Mouse (Mus musculus): Measurements from ENCODE around the gene 1700025C18Rik. TPM values are rescaled to one million over a fixed set of nuclear protein-coding genes. Genes with fewer than 3 reads are reported as not detected.

The 1700025C18Rik gene
- total and polyA plus RNA-seq, 3 experiments = not detected

GRCm38 (mm10) chr2:165070096-165070816, 20.3 kb downstream of the 1700025C18Rik start:
- peak; percentile 70 for TF ChIP-seq RAD21 (IDR thresholded peaks at IDR 0.05; ENCODE audit: low read depth, low read length)
- no peak for TF ChIP-seq HCFC1 (IDR thresholded peaks at IDR 0.05; ENCODE audit: low read depth, low read length)
- TF ChIP-seq NRF1 (IDR thresholded peaks at IDR 0.05; ENCODE audit: insufficient read depth, low read depth, low read length, poor library complexity, severe bottlenecking) = no peak
- no peak for TF ChIP-seq ELF1 (IDR thresholded peaks at IDR 0.05; ENCODE audit: low read depth, low read length)
- no peak for TF ChIP-seq GABPA (IDR thresholded peaks at IDR 0.05; ENCODE audit: low read depth, low read length)
- TF ChIP-seq SMC3 (IDR thresholded peaks at IDR 0.05; ENCODE audit: low read depth, low read length) = peak; percentile 69
- TF ChIP-seq NELFE (IDR thresholded peaks at IDR 0.05; ENCODE audit: low read depth, low read length) = no peak
- peak; percentile 51 to 79 (median 67) for TF ChIP-seq CTCF (IDR thresholded peaks at IDR 0.05 in 2 of 3, conservative IDR thresholded peaks at IDR 0.05 in 1 of 3; ENCODE audit: control insufficient read depth in 1 of 3, insufficient read depth in 1 of 3, low read depth in 2 of 3, low read length in 3 of 3, poor library complexity in 1 of 3, severe bottlenecking in 1 of 3)
- no peak for TF ChIP-seq CHD1 (IDR thresholded peaks at IDR 0.05; ENCODE audit: low read depth, low read length)
- peak; percentile 35 for TF ChIP-seq ZC3H11A (IDR thresholded peaks at IDR 0.05; ENCODE audit: low read depth, low read length)
- TF ChIP-seq TBP (IDR thresholded peaks at IDR 0.05; ENCODE audit: low read depth, low read length) = no peak
- Histone ChIP-seq H3K79me2 (ENCODE audit: control insufficient read depth, insufficient read depth, low read length, poor library complexity) (no peaks in the 10 kb centered on the region), H3K4me3 (ENCODE audit: control insufficient read depth in 1 of 2, insufficient read depth in 1 of 2, low read depth in 2 of 2, low read length in 2 of 2) (no peak overlapping the region), H3K27ac (ENCODE audit: control insufficient read depth, low read depth, low read length) (no peak overlapping the region), H3K36me3 (ENCODE audit: control insufficient read depth in 1 of 2, insufficient read depth in 2 of 2, low read length in 2 of 2) (no peaks in the 10 kb centered on the region), H3K27me3 (ENCODE audit: control insufficient read depth in 1 of 2, insufficient read depth in 2 of 2, low read length in 2 of 2) (no peaks in the 10 kb centered on the region), H3K9ac (ENCODE audit: control insufficient read depth, low read depth, low read length, poor library complexity, severe bottlenecking) (no peak overlapping the region), H3K4me1 (ENCODE audit: control insufficient read depth in 1 of 2, insufficient read depth in 2 of 2, low read length in 2 of 2) (no peaks in the 10 kb centered on the region), H3K9me3 (replicated peaks; ENCODE audit: insufficient read depth, low read length) (no peaks in the 10 kb centered on the region)
- peak; percentile 47 for DNase-seq (ENCODE audit: low read depth, low spot score)

- H3K9me3 ChIP-seq (replicated peaks; ENCODE audit: insufficient read depth, low read length) = no peaks in the 10 kb centered on the region
- no peak overlapping the region for H3K4me3 ChIP-seq (ENCODE audit: control insufficient read depth in 1 of 2, insufficient read depth in 1 of 2, low read depth in 2 of 2, low read length in 2 of 2)
- H3K36me3 ChIP-seq (ENCODE audit: control insufficient read depth in 1 of 2, insufficient read depth in 2 of 2, low read length in 2 of 2) = no peaks in the 10 kb centered on the region
- no peak for TF ChIP-seq USF2 (IDR thresholded peaks at IDR 0.05; ENCODE audit: borderline replicate concordance in 1 of 2, insufficient read depth in 1 of 2, low read depth in 1 of 2, low read length in 2 of 2)
- DNase-seq (ENCODE audit: low read depth, low spot score) = no peak
- H3K9ac ChIP-seq (ENCODE audit: control insufficient read depth, low read depth, low read length, poor library complexity, severe bottlenecking) = no peak overlapping the region
- no peak overlapping the region for H3K27ac ChIP-seq (ENCODE audit: control insufficient read depth, low read depth, low read length)
- no peaks in the 10 kb centered on the region for H3K27me3 ChIP-seq (ENCODE audit: control insufficient read depth in 1 of 2, insufficient read depth in 2 of 2, low read length in 2 of 2)
- H3K4me1 ChIP-seq (ENCODE audit: control insufficient read depth in 1 of 2, insufficient read depth in 2 of 2, low read length in 2 of 2) = no peaks in the 10 kb centered on the region
- no peaks in the 10 kb centered on the region for H3K79me2 ChIP-seq (ENCODE audit: control insufficient read depth, insufficient read depth, low read length, poor library complexity)
Measured at GRCm38 (mm10) chr2:165068806-165069205, 21.7 kb downstream of the 1700025C18Rik start.

- Histone ChIP-seq H3K27me3 (ENCODE audit: control insufficient read depth in 1 of 2, insufficient read depth in 2 of 2, low read length in 2 of 2) (no peaks in the 10 kb centered on the region), H3K9me3 (replicated peaks; ENCODE audit: insufficient read depth, low read length) (no peaks in the 10 kb centered on the region), H3K4me3 (ENCODE audit: control insufficient read depth in 1 of 2, insufficient read depth in 1 of 2, low read depth in 2 of 2, low read length in 2 of 2) (no peak overlapping the region), H3K4me1 (ENCODE audit: control insufficient read depth in 1 of 2, insufficient read depth in 2 of 2, low read length in 2 of 2) (no peaks in the 10 kb centered on the region), H3K36me3 (ENCODE audit: control insufficient read depth in 1 of 2, insufficient read depth in 2 of 2, low read length in 2 of 2) (no peaks in the 10 kb centered on the region), H3K79me2 (ENCODE audit: control insufficient read depth, insufficient read depth, low read length, poor library complexity) (no peaks in the 10 kb centered on the region), H3K9ac (ENCODE audit: control insufficient read depth, low read depth, low read length, poor library complexity, severe bottlenecking) (no peak overlapping the region), H3K27ac (ENCODE audit: control insufficient read depth, low read depth, low read length) (no peak overlapping the region)
- DNase-seq (ENCODE audit: low read depth, low spot score) = no peak
- TF ChIP-seq E2F4 (IDR thresholded peaks at IDR 0.05; ENCODE audit: borderline replicate concordance, low read depth, low read length) (no peak), HCFC1 (IDR thresholded peaks at IDR 0.05; ENCODE audit: low read depth, low read length) (no peak), ZMIZ1 (IDR thresholded peaks at IDR 0.05; ENCODE audit: low read depth, low read length) (no peak), KAT2A (conservative IDR thresholded peaks at IDR 0.05; ENCODE audit: low read depth, low read length) (no peak), ZC3H11A (IDR thresholded peaks at IDR 0.05; ENCODE audit: low read depth, low read length) (no peak), GABPA (IDR thresholded peaks at IDR 0.05; ENCODE audit: low read depth, low read length) (no peak), POLR2AphosphoS5 (IDR thresholded peaks at IDR 0.05; ENCODE audit: borderline replicate concordance, low read depth, low read length) (no peak), MAX (IDR thresholded peaks at IDR 0.05; ENCODE audit: low read length) (no peak), MYB (IDR thresholded peaks at IDR 0.05; ENCODE audit: low read depth, low read length) (no peak), TBP (IDR thresholded peaks at IDR 0.05; ENCODE audit: low read depth, low read length) (no peak), SIN3A (IDR thresholded peaks at IDR 0.05; ENCODE audit: low read length) (no peak), RAD21 (IDR thresholded peaks at IDR 0.05; ENCODE audit: low read depth, low read length) (no peak), POLR2AphosphoS2 (IDR thresholded peaks at IDR 0.05; ENCODE audit: low read length) (no peak), SMC3 (IDR thresholded peaks at IDR 0.05; ENCODE audit: low read depth, low read length) (no peak), NRF1 (IDR thresholded peaks at IDR 0.05; ENCODE audit: insufficient read depth, low read depth, low read length, poor library complexity, severe bottlenecking) (no peak), RCOR1 (IDR thresholded peaks at IDR 0.05; ENCODE audit: low read depth, low read length) (no peak), UBTF (IDR thresholded peaks at IDR 0.05; ENCODE audit: borderline replicate concordance, insufficient read depth, low read depth, low read length) (no peak), ELF1 (IDR thresholded peaks at IDR 0.05; ENCODE audit: low read depth, low read length) (no peak), TAL1 (IDR thresholded peaks at IDR 0.05; ENCODE audit: low read length) (no peak), CTCF (IDR thresholded peaks at IDR 0.05 in 2 of 3, conservative IDR thresholded peaks at IDR 0.05 in 1 of 3; ENCODE audit: control insufficient read depth in 1 of 3, insufficient read depth in 1 of 3, low read depth in 2 of 3, low read length in 3 of 3, poor library complexity in 1 of 3, severe bottlenecking in 1 of 3) (no peak)
Measured at GRCm38 (mm10) chr2:165064489-165064888, 26.1 kb downstream of the 1700025C18Rik start.

Data from MEL (cell line).